Mouse (Mus musculus) retina, postnatal 1 day (tissue): ENCODE data around the gene Slc39a9.
A peak's percentile ranks its signal among the peaks of the same experiment; 100 is the strongest.

Experiments used
- DNase-seq: peaks from one replicate; pipeline ENCODE4 v3.0.0-alpha.2; 2012

Gene Slc39a9

GRCm38 (mm10) chr12:80721458-80721857, 77.8 kb downstream of the Slc39a9 start:
- no peak for DNase-seq

GRCm38 (mm10) chr12:80724853-80725559, 81.3 kb downstream of the Slc39a9 start:
- peak; percentile 78 for DNase-seq

GRCm38 (mm10) chr12:80728207-80728606, 84.5 kb downstream of the Slc39a9 start:
- DNase-seq, result peak; percentile 24

GRCm38 (mm10) chr12:80728814-80729213, 85.1 kb downstream of the Slc39a9 start:
- DNase-seq, result peak; percentile 32

GRCm38 (mm10) chr12:80729758-80730530, 86.3 kb downstream of the Slc39a9 start:
- no peak for DNase-seq

- DNase-seq, result peak; percentile 86
These were observed 86.9 kb downstream of the Slc39a9 start for GRCm38 (mm10) chr12:80730567-80730966.
